Mouse (Mus musculus) forebrain, embryonic 10.5 days (tissue): ENCODE results near the gene Rgl1. TPM values are rescaled to one million over a fixed set of nuclear protein-coding genes. Genes with fewer than 3 reads are reported as not detected.

Experiments
- DNase-seq: peaks from one replicate; pipeline ENCODE4 v3.0.0-alpha.2; 2017; ENCODE audit warnings: low spot score; ENCODE audit errors: extremely low spot score
- H3K27ac ChIP-seq: fragments of 300-500 bp; sonication (generic); 2 replicates; pipeline ENCODE4 v1.5.1; 2016; ENCODE audit warnings: mild to moderate bottlenecking
- H3K27me3 ChIP-seq: fragments of 300-500 bp; sonication (generic); 2 replicates; pipeline ENCODE4 v1.6.1; 2016; ENCODE audit warnings: mild to moderate bottlenecking; ENCODE audit not compliant: poor library complexity, severe bottlenecking
- H3K36me3 ChIP-seq: fragments of 300-500 bp; sonication (generic); replicated peaks from 2 replicates; pipeline ENCODE4 v1.6.1; 2016; ENCODE audit warnings: mild to moderate bottlenecking, moderate library complexity
- H3K4me1 ChIP-seq: fragments of 300-500 bp; sonication (generic); 2 replicates; pipeline ENCODE4 v1.6.1; 2016
- H3K4me3 ChIP-seq: fragments of 300-500 bp; sonication (generic); 2 replicates; pipeline ENCODE4 v1.5.1; 2016; ENCODE audit warnings: mild to moderate bottlenecking, moderate library complexity
- H3K9me3 ChIP-seq: fragments of 300-500 bp; sonication (generic); 2 replicates; pipeline ENCODE4 v1.6.1; 2016; ENCODE audit warnings: mild to moderate bottlenecking, moderate library complexity
- WGBS: fragments of 180-500 bp; shearing (Covaris S2); methylation state at CpG from one replicate; pipeline ENCODE4 v1.1.7; 2016; 5-methylcytosine and 5-hydroxymethylcytosine counted together
- polyA plus RNA-seq: library from polyadenylated mRNA; unstranded; fragments of >200 nt; fragmentation: Nextera tagmentation; extraction: Ambion mirVana; gene quantifications from 2 replicates; pipeline ENCODE4 v1.2.1, GENCODE M21; 2016

The Rgl1 gene
- polyA plus RNA-seq, 1 experiment from 2014 or later: 29.1 TPM

- peaks cover 35% of the 10 kb centered on the region for H3K4me1 ChIP-seq
- H3K4me3 ChIP-seq: no peak overlapping the region
- 90% methylated on average over 7 of the region's 7 CpGs for WGBS
- peaks cover 6% of the 10 kb centered on the region for H3K36me3 ChIP-seq
- no peaks in the 10 kb centered on the region for H3K27me3 ChIP-seq
- DNase-seq: no peak
- no peaks in the 10 kb centered on the region for H3K9me3 ChIP-seq
- H3K27ac ChIP-seq: no peak overlapping the region
Measured at GRCm38 (mm10) chr1:152593382-152593781, 172.8 kb downstream of the Rgl1 start.

GRCm38 (mm10) chr1:152592609-152593008 lies 173.5 kb downstream of the Rgl1 start:
- Histone ChIP-seq H3K27ac (no peak overlapping the region), H3K4me1 (peaks cover 37% of the 10 kb centered on the region), H3K36me3 (peaks cover 6% of the 10 kb centered on the region), H3K9me3 (no peaks in the 10 kb centered on the region), H3K4me3 (no peak overlapping the region), H3K27me3 (no peaks in the 10 kb centered on the region)
- no peak for DNase-seq
- 89% methylated on average over 6 of the region's 6 CpGs for WGBS

- peaks cover 41% of the 10 kb centered on the region for H3K4me1 ChIP-seq
- WGBS: 94% methylated on average over 14 of the region's 15 CpGs
Measured at GRCm38 (mm10) chr1:152591746-152592498, 174.2 kb downstream of the Rgl1 start.

GRCm38 (mm10) chr1:152590321-152590720 lies 175.8 kb downstream of the Rgl1 start:
- Histone ChIP-seq H3K27ac (peak overlapping the region; percentile 1; the same call in 1 of the 2 replicates), H3K27me3 (no peaks in the 10 kb centered on the region), H3K36me3 (peaks cover 11% of the 10 kb centered on the region), H3K9me3 (no peaks in the 10 kb centered on the region), H3K4me3 (no peak overlapping the region), H3K4me1 (peaks cover 42% of the 10 kb centered on the region)
- 77% methylated on average over 5 of the region's 5 CpGs for WGBS
- no peak for DNase-seq

More at GRCm38 (mm10) chr1:152591746-152592498, 174.2 kb downstream of the Rgl1 start:
- H3K27ac ChIP-seq: no peak overlapping the region
- no peak overlapping the region for H3K4me3 ChIP-seq
- H3K9me3 ChIP-seq: no peaks in the 10 kb centered on the region
- H3K36me3 ChIP-seq: peaks cover 6% of the 10 kb centered on the region
- no peak for DNase-seq
- H3K27me3 ChIP-seq: no peaks in the 10 kb centered on the region

- Histone ChIP-seq H3K36me3 (peaks cover 11% of the 10 kb centered on the region), H3K9me3 (no peaks in the 10 kb centered on the region), H3K27me3 (no peaks in the 10 kb centered on the region), H3K4me3 (no peak overlapping the region), H3K4me1 (peaks cover 45% of the 10 kb centered on the region), H3K27ac (peak overlapping the region; percentile 59; the same call in 1 of the 2 replicates)
- 62% methylated on average over 9 of the region's 9 CpGs for WGBS
- no peak for DNase-seq
Measured at GRCm38 (mm10) chr1:152589331-152589935, 176.7 kb downstream of the Rgl1 start.

GRCm38 (mm10) chr1:152587431-152587830 lies 178.7 kb downstream of the Rgl1 start:
- DNase-seq: no peak
- H3K4me1 ChIP-seq: peaks cover 63% of the 10 kb centered on the region
- WGBS: 89% methylated on average over 3 of the region's 3 CpGs
- H3K4me3 ChIP-seq: no peak overlapping the region
- H3K9me3 ChIP-seq: no peaks in the 10 kb centered on the region
- no peaks in the 10 kb centered on the region for H3K27me3 ChIP-seq
- H3K27ac ChIP-seq: 0 out of 2 replicates have a peak overlapping the region, but pooled peaks have one; percentile 12
- peaks cover 6% of the 10 kb centered on the region for H3K36me3 ChIP-seq

- H3K27ac ChIP-seq: no peak overlapping the region
- no peaks in the 10 kb centered on the region for H3K9me3 ChIP-seq
- no peak overlapping the region for H3K4me3 ChIP-seq
- peaks cover 65% of the 10 kb centered on the region for H3K4me1 ChIP-seq
- DNase-seq: no peak
- no peaks in the 10 kb centered on the region for H3K27me3 ChIP-seq
- peaks cover 6% of the 10 kb centered on the region for H3K36me3 ChIP-seq
- 83% methylated on average over 7 of the region's 7 CpGs for WGBS
Measured at GRCm38 (mm10) chr1:152585385-152585984, 180.7 kb downstream of the Rgl1 start.

GRCm38 (mm10) chr1:152584933-152585332 lies 181.2 kb downstream of the Rgl1 start:
- Histone ChIP-seq H3K36me3 (peaks cover 6% of the 10 kb centered on the region), H3K27ac (no peak overlapping the region), H3K9me3 (no peaks in the 10 kb centered on the region), H3K4me3 (no peak overlapping the region), H3K4me1 (peaks cover 65% of the 10 kb centered on the region), H3K27me3 (no peaks in the 10 kb centered on the region)
- WGBS: 86% methylated on average over 8 of the region's 8 CpGs
- no peak for DNase-seq

- Histone ChIP-seq H3K4me3 (no peak overlapping the region), H3K4me1 (peaks cover 82% of the 10 kb centered on the region), H3K36me3 (peaks cover 4% of the 10 kb centered on the region), H3K27me3 (peaks cover 10% of the 10 kb centered on the region; the same call in 1 of the 2 replicates), H3K27ac (peak overlapping the region; percentile 58), H3K9me3 (no peaks in the 10 kb centered on the region)
- 76% methylated on average over 13 of the region's 13 CpGs for WGBS
- no peak for DNase-seq
Measured at GRCm38 (mm10) chr1:152581127-152581905, 184.8 kb downstream of the Rgl1 start.

GRCm38 (mm10) chr1:152578944-152579343 lies 187.2 kb downstream of the Rgl1 start:
- peaks cover 97% of the 10 kb centered on the region for H3K4me1 ChIP-seq
- peaks cover 24% of the 10 kb centered on the region for H3K27me3 ChIP-seq
- no peak overlapping the region for H3K27ac ChIP-seq
- DNase-seq: no peak
- no peaks in the 10 kb centered on the region for H3K36me3 ChIP-seq
- 72% methylated on average over 5 of the region's 5 CpGs for WGBS
- no peaks in the 10 kb centered on the region for H3K9me3 ChIP-seq
- no peak overlapping the region for H3K4me3 ChIP-seq

- WGBS: 58% methylated on average over 19 of the region's 19 CpGs
- Histone ChIP-seq H3K36me3 (no peaks in the 10 kb centered on the region), H3K9me3 (no peaks in the 10 kb centered on the region), H3K27ac (peak overlapping the region; percentile 73), H3K4me3 (no peak overlapping the region), H3K27me3 (peaks cover 28% of the 10 kb centered on the region), H3K4me1 (peaks cover 97% of the 10 kb centered on the region)
- DNase-seq: no peak
Measured at GRCm38 (mm10) chr1:152578108-152578721, 187.9 kb downstream of the Rgl1 start.

GRCm38 (mm10) chr1:152576614-152577144 lies 189.5 kb downstream of the Rgl1 start:
- peaks cover 33% of the 10 kb centered on the region for H3K27me3 ChIP-seq
- no peak for DNase-seq
- peak overlapping the region; percentile 66 for H3K27ac ChIP-seq
- no peak overlapping the region for H3K4me3 ChIP-seq
- H3K4me1 ChIP-seq: peaks cover 96% of the 10 kb centered on the region
- 8% methylated on average over 7 of the region's 7 CpGs for WGBS
- no peaks in the 10 kb centered on the region for H3K36me3 ChIP-seq
- H3K9me3 ChIP-seq: no peaks in the 10 kb centered on the region
